Mouse (Mus musculus) bone marrow, adult 2 months (tissue): ENCODE results near the gene Clptm1. TPM values are rescaled to one million over a fixed set of nuclear protein-coding genes. Genes with fewer than 3 reads are reported as not detected.

ENCODE experiments used
- H3K27ac ChIP-seq: fragments of 200-500 bp; 2 replicates; pipeline ENCODE4 v1.5.1; 2012; ENCODE audit warnings: low read depth, mild to moderate bottlenecking, control low read depth, inconsistent platforms, low read length; ENCODE audit not compliant: control insufficient read depth, poor library complexity, insufficient read depth
- H3K4me1 ChIP-seq: fragments of 200-500 bp; 2 replicates; pipeline ENCODE4 v1.6.1; 2011; ENCODE audit warnings: low read length; ENCODE audit not compliant: control insufficient read depth, insufficient read depth
- H3K4me3 ChIP-seq: fragments of 200-500 bp; replicated peaks from 2 replicates; pipeline ENCODE3; 2011; ENCODE audit warnings: mild to moderate bottlenecking, low read depth, low read length, control low read depth; ENCODE audit not compliant: control insufficient read depth
- CTCF ChIP-seq: fragments of 200-500 bp; IDR thresholded peaks from 2 replicates; pipeline ENCODE4 v1.5.1; 2011; ENCODE audit warnings: low read length, control low read depth; ENCODE audit not compliant: control insufficient read depth, insufficient read depth
- POLR2A ChIP-seq: fragments of 200-500 bp; IDR thresholded peaks from 2 replicates; pipeline ENCODE4 v1.6.1; 2011; ENCODE audit warnings: low read depth, mild to moderate bottlenecking, control low read depth, low read length, borderline replicate concordance; ENCODE audit not compliant: control insufficient read depth
- whole genome bisulfite sequencing: fragments of 180-500 bp; shearing (Covaris S2); methylation state at CpG from one replicate; pipeline ENCODE4 v1.1.7; 2018; 5-methylcytosine and 5-hydroxymethylcytosine counted together
- polyA plus RNA-seq: library from polyadenylated mRNA; stranded (reverse); fragments of >200 nt; gene quantifications from 2 replicates; pipeline ENCODE4 v1.2.4, GENCODE M21; 2011; ENCODE audit warnings: low replicate concordance; ENCODE audit not compliant: missing spikeins, insufficient read depth, insufficient read length

Gene Clptm1
- polyA plus RNA-seq, 1 experiment: 31.2 TPM

DNA sequence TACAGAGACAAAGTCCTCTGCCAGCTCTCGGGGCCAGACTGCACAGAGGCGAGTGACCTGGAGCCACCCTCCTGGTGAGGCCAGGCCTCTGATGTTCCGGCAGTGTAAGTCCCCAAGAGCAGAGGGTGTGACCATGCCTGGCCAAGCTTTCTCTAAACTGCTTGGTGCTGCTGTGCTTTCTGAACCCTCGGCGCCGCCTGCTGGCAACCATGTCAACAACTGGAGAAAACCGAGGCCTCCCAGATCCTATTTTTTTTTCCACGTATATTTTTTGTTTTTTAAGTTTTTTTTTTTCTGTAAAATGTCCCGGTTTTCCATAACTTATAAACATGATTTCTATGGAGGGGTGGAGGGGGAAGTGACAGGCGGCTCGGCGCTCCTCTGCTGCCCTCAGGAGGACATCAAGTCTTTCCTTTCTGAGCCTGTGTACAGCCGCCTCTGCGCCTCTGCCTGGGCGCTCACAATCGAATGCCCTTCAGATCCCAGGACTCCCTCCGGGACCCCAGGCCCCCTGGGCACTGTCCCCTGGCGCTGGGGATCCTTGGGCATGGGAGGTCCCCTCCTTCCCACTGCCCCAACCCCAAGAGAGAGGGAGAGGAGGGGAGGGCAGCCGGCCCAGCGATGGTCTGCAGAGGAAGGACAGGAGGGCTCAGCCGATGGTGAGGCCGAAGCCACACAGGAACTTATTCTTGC, 36.4 kb upstream of the Clptm1 start:
- TF ChIP-seq CTCF (peak; percentile 62), POLR2A (no peak)
- H3K4me1 ChIP-seq: peaks cover 7% of the 10 kb centered on the region
- 34% methylated on average over 22 of the region's 22 CpGs for WGBS
- H3K4me3 ChIP-seq: no peak overlapping the region
- peak overlapping the region; percentile 43 for H3K27ac ChIP-seq

DNA sequence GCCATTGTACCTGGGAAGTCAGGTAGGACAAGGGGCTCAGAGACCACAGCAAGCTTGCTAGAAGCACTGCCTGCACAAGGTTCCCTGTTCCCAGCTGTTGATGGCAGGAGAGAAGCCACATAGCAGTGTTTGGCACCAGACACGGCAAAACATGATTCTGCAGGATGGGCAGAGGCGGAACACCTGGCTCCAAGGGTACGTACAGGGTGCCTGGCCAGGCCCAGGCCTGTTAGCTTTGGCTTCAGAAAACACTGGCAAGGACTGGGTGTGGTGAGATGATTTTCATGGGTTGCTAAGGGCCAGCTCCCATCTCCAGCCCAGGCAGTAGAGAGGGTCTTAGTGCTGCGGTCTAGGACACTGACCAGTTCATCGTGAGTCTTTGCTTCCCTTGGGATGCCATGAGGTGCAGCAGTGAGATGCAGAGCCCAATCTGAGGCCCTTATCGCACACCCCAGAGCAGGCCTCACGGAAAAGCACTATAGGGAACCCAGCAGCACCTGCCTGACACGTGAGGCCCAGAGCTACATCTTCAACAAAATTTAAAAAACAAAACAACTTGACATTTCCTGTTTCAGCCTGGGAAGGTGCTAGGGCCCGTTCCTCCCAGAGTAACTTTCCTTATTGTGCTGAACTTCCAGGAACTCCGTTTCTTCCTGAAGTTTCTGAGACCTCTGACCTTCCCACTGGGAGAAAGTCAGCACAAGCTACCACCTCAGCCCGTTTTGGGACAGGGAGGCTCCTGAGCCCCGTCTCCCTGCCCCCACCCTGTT, 35.7 kb upstream of the Clptm1 start:
- Histone ChIP-seq H3K27ac (peak overlapping the region; percentile 40; the same call in 1 of the 2 replicates), H3K4me3 (no peak overlapping the region), H3K4me1 (peaks cover 7% of the 10 kb centered on the region)
- TF ChIP-seq POLR2A (no peak), CTCF (no peak)
- 58% methylated on average over 12 of the region's 12 CpGs for WGBS

DNA sequence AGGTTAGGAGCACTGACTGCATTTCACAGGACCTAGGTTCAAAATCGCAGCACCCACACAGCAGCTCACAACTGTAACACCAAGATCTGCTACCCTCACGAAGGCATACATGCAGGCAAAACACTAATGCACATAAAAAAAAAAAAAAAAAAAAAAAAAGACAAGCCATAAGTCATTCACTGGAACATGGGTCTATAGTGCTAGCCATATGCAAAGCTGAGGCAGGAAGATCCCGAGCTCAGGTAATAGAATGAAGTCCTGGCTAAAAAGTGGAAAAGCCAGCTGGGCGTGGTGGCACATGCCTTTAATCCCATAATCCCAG, 35.0 kb upstream of the Clptm1 start:
- Histone ChIP-seq H3K27ac (no peak overlapping the region), H3K4me3 (no peak overlapping the region), H3K4me1 (peaks cover 7% of the 10 kb centered on the region)
- 38% methylated on average over 4 of the region's 4 CpGs for WGBS
- TF ChIP-seq CTCF (no peak), POLR2A (no peak)

DNA sequence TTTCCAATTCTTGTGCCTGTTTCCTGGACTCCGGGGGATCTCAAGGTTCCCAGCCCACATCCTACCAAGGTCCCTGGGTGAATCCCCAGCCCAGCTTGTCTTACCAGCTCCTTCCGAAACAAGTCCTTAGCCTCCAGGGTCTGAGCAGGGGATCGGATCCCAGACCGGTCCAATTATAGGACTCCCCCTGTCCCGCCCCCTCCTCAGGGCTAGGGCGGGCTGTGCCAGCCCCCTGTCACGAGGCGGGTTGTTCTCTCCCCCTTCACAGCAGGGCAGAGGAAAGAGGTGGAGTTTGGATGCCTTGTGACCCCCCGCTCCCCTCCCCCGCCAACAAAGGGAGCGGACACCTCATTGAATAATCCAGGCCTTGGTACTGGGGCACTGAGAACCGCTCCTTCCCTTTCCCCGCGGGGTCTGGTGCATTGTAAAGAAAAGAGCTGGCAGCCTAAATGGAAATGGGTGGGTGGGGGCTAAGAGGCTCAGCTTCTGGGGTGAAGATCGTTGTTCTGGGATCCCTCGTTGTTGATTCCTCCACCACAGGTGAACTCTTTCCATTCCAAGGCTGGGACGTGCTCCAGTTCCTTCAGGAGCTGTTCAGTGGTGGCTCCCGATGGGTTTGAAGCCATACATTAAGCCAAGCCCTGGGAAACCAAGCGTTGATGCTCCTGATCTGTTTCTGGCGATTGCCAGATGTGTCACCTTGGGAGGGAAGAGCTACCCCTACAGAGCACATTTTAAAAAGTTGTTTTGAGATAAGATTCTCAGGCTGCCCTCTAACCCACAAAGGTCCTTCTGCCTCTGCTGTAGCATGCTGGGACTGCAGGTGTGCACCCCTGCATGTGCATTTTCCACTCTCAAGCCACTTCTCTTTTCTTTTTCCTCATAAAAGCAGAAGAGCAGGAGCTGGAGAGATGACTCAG, 34.3 kb upstream of the Clptm1 start, which contains the start of gene Apoe:
TSS of gene Apoe (minus strand) at position 282 of the 920 bp plus-strand sequence.
- peak within 1 kb of the TSS; percentile 73 for H3K27ac ChIP-seq
- TF ChIP-seq POLR2A (no peak), CTCF (no peak)
- 3% methylated on average over 20 of the region's 20 CpGs for WGBS
- H3K4me3 ChIP-seq: peak within 1 kb of the TSS; percentile 19
- H3K4me1 ChIP-seq: peaks cover 7% of the 10 kb centered on the region

DNA sequence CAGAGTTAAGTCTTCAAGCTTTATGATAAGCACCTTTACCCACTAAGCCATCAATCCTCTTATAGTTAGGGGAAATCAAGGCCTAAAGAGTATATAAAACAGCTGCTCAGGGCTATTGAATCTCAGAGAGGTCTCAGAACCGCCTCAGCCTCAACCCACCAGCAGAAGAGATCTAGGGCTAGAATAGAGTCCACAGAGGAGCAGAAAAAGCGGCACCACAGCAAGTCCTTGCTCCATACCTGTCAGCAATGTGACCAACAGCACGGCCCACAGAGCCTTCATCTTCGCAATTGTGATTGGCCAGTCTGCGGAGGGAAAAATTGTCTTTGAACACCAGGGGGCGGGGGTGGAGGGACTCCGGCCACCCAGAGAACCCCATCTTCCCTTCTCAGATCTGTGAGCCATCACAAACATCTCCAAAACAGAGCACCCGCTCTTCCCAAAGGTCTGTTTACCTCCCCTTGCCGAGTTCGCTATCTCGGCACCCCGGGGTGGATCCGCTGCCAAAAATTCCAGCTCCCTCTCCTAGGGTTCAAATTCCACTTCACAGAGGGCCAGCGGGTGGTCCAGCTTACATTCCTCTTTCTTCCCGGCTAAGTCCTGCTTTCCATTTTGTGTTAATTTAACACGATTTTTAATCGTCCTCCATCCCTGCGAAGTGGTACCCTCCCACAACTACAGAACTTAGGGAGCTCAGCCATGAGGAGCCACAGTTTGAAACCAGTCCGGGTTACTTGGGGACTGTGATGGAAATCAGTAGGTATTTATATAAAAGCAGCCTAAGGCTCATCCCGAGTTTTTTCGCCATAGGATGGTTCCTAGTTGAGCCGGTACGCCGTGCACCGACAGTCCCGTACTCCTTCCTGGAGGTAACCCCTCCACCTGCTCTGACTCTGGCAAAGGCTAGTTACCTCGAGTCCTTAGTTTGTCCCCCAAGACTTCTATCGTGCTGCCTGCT, 33.4 kb upstream of the Clptm1 start:
- whole genome bisulfite sequencing: 6% methylated on average over 28 of the region's 28 CpGs
- Histone ChIP-seq H3K4me1 (peaks cover 7% of the 10 kb centered on the region), H3K4me3 (peak overlapping the region; percentile 19), H3K27ac (peak overlapping the region; percentile 73; the same call in 1 of the 2 replicates)
- TF ChIP-seq CTCF: no peak
- no peak for TF ChIP-seq POLR2A

DNA sequence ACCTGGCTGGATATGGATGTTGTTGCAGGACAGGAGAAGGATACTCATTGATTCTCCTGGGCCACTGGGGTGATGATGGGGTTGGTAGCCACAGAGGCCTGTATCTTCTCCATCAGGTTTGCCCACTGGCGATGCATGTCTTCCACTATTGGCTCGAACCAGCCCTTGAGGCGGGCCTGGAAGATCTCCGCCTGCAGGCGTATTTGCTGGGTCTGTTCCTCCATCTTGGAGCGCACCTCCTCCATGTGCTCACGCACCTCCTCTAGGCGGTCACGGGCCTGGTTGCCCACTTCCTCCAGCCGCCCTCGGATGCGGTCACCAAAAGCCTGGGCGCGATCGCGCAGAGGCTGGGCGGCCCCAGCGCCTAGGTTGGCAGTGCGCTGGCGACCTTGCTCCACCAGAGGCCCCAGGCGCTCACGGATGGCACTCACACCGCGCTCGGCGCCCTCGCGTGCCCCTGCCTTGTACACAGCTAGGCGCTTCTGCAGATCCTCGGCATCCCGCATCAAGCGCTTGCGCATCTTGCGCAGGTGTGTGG, 31.6 kb upstream of the Clptm1 start:
- Histone ChIP-seq H3K27ac (no peak overlapping the region; the same call in 1 of the 2 replicates), H3K4me1 (peaks cover 10% of the 10 kb centered on the region), H3K4me3 (no peak overlapping the region)
- 93% methylated on average over 34 of the region's 34 CpGs for whole genome bisulfite sequencing
- TF ChIP-seq CTCF (no peak), POLR2A (no peak)

DNA sequence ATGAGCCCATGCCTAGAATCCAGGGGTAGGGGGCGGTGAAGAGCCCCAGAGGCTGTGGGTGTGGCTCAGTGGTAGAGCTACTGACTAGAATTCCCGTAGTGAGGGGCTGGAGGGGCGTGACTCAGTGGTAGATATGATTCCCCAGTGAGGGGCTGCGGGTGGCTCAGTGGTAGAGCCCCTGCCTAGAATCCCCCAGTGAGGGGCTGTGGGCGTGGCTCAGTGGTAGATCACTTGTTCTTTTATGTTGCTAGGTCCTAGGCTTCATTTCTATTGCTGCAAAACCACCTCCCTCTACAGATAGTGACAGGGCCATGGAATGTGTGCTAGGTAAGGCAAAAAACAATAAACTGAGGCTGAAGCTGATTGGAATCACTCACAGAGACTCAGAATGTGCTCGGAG, 31.0 kb upstream of the Clptm1 start:
- no peak overlapping the region for H3K27ac ChIP-seq
- H3K4me1 ChIP-seq: peaks cover 10% of the 10 kb centered on the region
- H3K4me3 ChIP-seq: no peak overlapping the region
- WGBS: 74% methylated on average over 6 of the region's 6 CpGs
- TF ChIP-seq POLR2A: no peak
- TF ChIP-seq CTCF: no peak
